Mouse (Mus musculus) small intestine, adult 2 months (tissue): Measurements from ENCODE around the gene Cd9. TPM values are rescaled to one million over a fixed set of nuclear protein-coding genes. Genes with fewer than 3 reads are reported as not detected.
"Not testable (repeated sequence)": the region's sequence is repeated elsewhere in the genome, so short reads cannot be mapped to it uniquely, and the experiment has no call there.

ENCODE experiments used
- H3K27ac ChIP-seq: fragments of 200-500 bp; 2 replicates; pipeline ENCODE4 v1.5.1; 2012; ENCODE audit warnings: low read depth, low read length, control low read depth, inconsistent platforms; ENCODE audit not compliant: insufficient read depth
- H3K27me3 ChIP-seq: fragments of 200-500 bp; 2 replicates; pipeline ENCODE4 v1.6.1; 2012; ENCODE audit warnings: mild to moderate bottlenecking, moderate library complexity, low read length, inconsistent platforms; ENCODE audit not compliant: control insufficient read depth, insufficient read depth
- H3K36me3 ChIP-seq: fragments of 200-500 bp; 2 replicates; pipeline ENCODE4 v1.6.1; 2012; ENCODE audit warnings: mild to moderate bottlenecking, low read length, control low read depth, inconsistent platforms; ENCODE audit not compliant: control insufficient read depth, insufficient read depth
- H3K4me1 ChIP-seq: fragments of 200-500 bp; 2 replicates; pipeline ENCODE4 v1.6.1; 2012; ENCODE audit warnings: low read length, inconsistent platforms, mixed read lengths; ENCODE audit not compliant: control insufficient read depth, insufficient read depth, insufficient read length
- H3K4me3 ChIP-seq: fragments of 200-500 bp; 2 replicates; pipeline ENCODE4 v1.5.1; 2012; ENCODE audit warnings: low read depth, mild to moderate bottlenecking, control low read depth, inconsistent platforms, low read length, moderate library complexity
- CTCF ChIP-seq: fragments of 200-500 bp; IDR thresholded peaks from 2 replicates; pipeline ENCODE4 v1.5.1; 2012; ENCODE audit warnings: low read depth, mild to moderate bottlenecking, control low read depth, inconsistent platforms, low read length, moderate library complexity, mixed read lengths; ENCODE audit not compliant: insufficient replicate concordance, insufficient read length; ENCODE audit errors: extremely low read depth
- POLR2A ChIP-seq: fragments of 200-500 bp; IDR thresholded peaks from 2 replicates; pipeline ENCODE4 v1.6.1; 2012; ENCODE audit warnings: low read depth, mild to moderate bottlenecking, control low read depth, inconsistent platforms, low read length, moderate library complexity
- WGBS: fragments of 180-500 bp; shearing (Covaris S2); methylation state at CpG from one replicate; pipeline ENCODE4 v1.1.7; 2018; 5-methylcytosine and 5-hydroxymethylcytosine counted together
- polyA plus RNA-seq: library from polyadenylated mRNA; depleted of rRNA; stranded (reverse); fragments of >200 nt; gene quantifications from 2 replicates; pipeline ENCODE4 v1.2.3, GENCODE M21; 2012

Cd9 gene
- polyA plus RNA-seq, 1 experiment = 46.5 TPM

GRCm38 (mm10) chr6:125489881-125490559 lies 4.6 kb downstream of the Cd9 start:
- Histone ChIP-seq H3K4me1 (peaks cover 16% of the 10 kb centered on the region), H3K4me3 (no peak overlapping the region), H3K36me3 (no peaks in the 10 kb centered on the region), H3K27me3 (no peaks in the 10 kb centered on the region), H3K27ac (peak overlapping the region; percentile 46)
- 79% methylated on average over 11 of the region's 11 CpGs for WGBS
- TF ChIP-seq POLR2A (no peak), CTCF (no peak)

GRCm38 (mm10) chr6:125485589-125485988 lies 9.0 kb downstream of the Cd9 start:
- Histone ChIP-seq H3K36me3 (no peaks in the 10 kb centered on the region), H3K4me1 (peaks cover 24% of the 10 kb centered on the region), H3K4me3 (no peak overlapping the region), H3K27me3 (no peaks in the 10 kb centered on the region), H3K27ac (no peak overlapping the region)
- TF ChIP-seq POLR2A (no peak), CTCF (no peak)
- WGBS = 76% methylated on average over 4 of the region's 4 CpGs

- 86% methylated on average over 2 of the region's 2 CpGs for WGBS
- no peak overlapping the region for H3K27ac ChIP-seq
- TF ChIP-seq CTCF = no peak
- no peak for TF ChIP-seq POLR2A
Measured at GRCm38 (mm10) chr6:125484721-125485120, 9.9 kb downstream of the Cd9 start.

GRCm38 (mm10) chr6:125484313-125484660 lies 10.3 kb downstream of the Cd9 start:
- H3K36me3 ChIP-seq, H3K27me3 ChIP-seq, H3K4me3 ChIP-seq: not testable (repeated sequence)
- 94% methylated on average over 10 of the region's 10 CpGs for WGBS
- Histone ChIP-seq H3K4me1 (peaks cover 21% of the 10 kb centered on the region; the same call in 1 of the 2 replicates), H3K27ac (peak overlapping the region; percentile 18; the same call in 1 of the 2 replicates)

More at GRCm38 (mm10) chr6:125484721-125485120, 9.9 kb downstream of the Cd9 start:
- no peaks in the 10 kb centered on the region for H3K36me3 ChIP-seq
- H3K4me1 ChIP-seq = peaks cover 17% of the 10 kb centered on the region; the same call in 1 of the 2 replicates
- H3K4me3 ChIP-seq = no peak overlapping the region
- H3K27me3 ChIP-seq = no peaks in the 10 kb centered on the region

- Histone ChIP-seq H3K4me3 (no peak overlapping the region), H3K27me3 (no peaks in the 10 kb centered on the region), H3K27ac (peak overlapping the region; percentile 18; the same call in 1 of the 2 replicates), H3K36me3 (no peaks in the 10 kb centered on the region), H3K4me1 (peaks cover 25% of the 10 kb centered on the region; the same call in 1 of the 2 replicates)
- TF ChIP-seq CTCF (no peak), POLR2A (no peak)
- 77% methylated on average over 12 of the region's 12 CpGs for WGBS
Measured at GRCm38 (mm10) chr6:125483515-125484312, 10.9 kb downstream of the Cd9 start.

- H3K27ac ChIP-seq = peak overlapping the region; percentile 75
- WGBS = 43% methylated on average over 5 of the region's 5 CpGs
- TF ChIP-seq POLR2A (no peak), CTCF (no peak)
- H3K4me1 ChIP-seq = peaks cover 31% of the 10 kb centered on the region; the same call in 1 of the 2 replicates
- H3K4me3 ChIP-seq = 0 out of 2 replicates have a peak overlapping the region, but pooled peaks have one; percentile 14
- H3K27me3 ChIP-seq = no peaks in the 10 kb centered on the region
- H3K36me3 ChIP-seq = no peaks in the 10 kb centered on the region
Measured at GRCm38 (mm10) chr6:125482427-125482831, 12.2 kb downstream of the Cd9 start.
